Mouse (Mus musculus) forebrain, embryonic 11.5 days (tissue): ENCODE measurements at regions not wholly inside any gene's neighbourhood (a gene's known extent, or its start where the extent isn't known, plus 50 kb on each side); places are given as distances from the start of the nearest gene placed in this dataset.

Source experiments
- ATAC-seq: fragments of 200-750 bp; cut with Nextera tagmentation; replicated peaks from 2 replicates; pipeline ENCODE4 v1.8.0; 2017; ENCODE audit warnings: moderate TSS enrichment; ENCODE audit not compliant: low FRiP score
- DNase-seq: peaks from one replicate; pipeline ENCODE4 v3.0.0-alpha.2; 2017; ENCODE audit warnings: low spot score
- H3K27ac ChIP-seq: fragments of 300-500 bp; sonication (generic); 2 replicates; pipeline ENCODE4 v1.5.1; 2014; ENCODE audit warnings: low read depth, low read length
- H3K27me3 ChIP-seq: fragments of 300-500 bp; sonication (generic); 2 replicates; pipeline ENCODE4 v1.6.1; 2014; ENCODE audit warnings: mild to moderate bottlenecking, low read length, mixed read lengths; ENCODE audit not compliant: control insufficient read depth, insufficient read depth
- H3K36me3 ChIP-seq: fragments of 300-500 bp; sonication (generic); 2 replicates; pipeline ENCODE4 v1.6.1; 2014; ENCODE audit warnings: mild to moderate bottlenecking, low read length, moderate library complexity, mixed read lengths; ENCODE audit not compliant: control insufficient read depth, insufficient read depth
- H3K4me1 ChIP-seq: fragments of 300-500 bp; sonication (generic); replicated peaks from 2 replicates; pipeline ENCODE4 v1.6.1; 2014; ENCODE audit warnings: low read length, mixed read lengths; ENCODE audit not compliant: control insufficient read depth, insufficient read depth
- H3K4me2 ChIP-seq: fragments of 300-500 bp; sonication (generic); 2 replicates; pipeline ENCODE4 v1.6.1; 2014; ENCODE audit warnings: low read depth, mild to moderate bottlenecking, low read length, moderate library complexity, mixed read lengths; ENCODE audit not compliant: severe bottlenecking
- H3K4me3 ChIP-seq: fragments of 300-500 bp; sonication (generic); 2 replicates; pipeline ENCODE4 v1.5.1; 2014; ENCODE audit warnings: low read depth, low read length
- H3K9ac ChIP-seq: fragments of 300-500 bp; sonication (generic); 2 replicates; pipeline ENCODE4 v1.6.1; 2014; ENCODE audit warnings: low read length
- H3K9me3 ChIP-seq: fragments of 300-500 bp; sonication (generic); 2 replicates; pipeline ENCODE4 v1.6.1; 2016; ENCODE audit warnings: low read length, mixed read lengths; ENCODE audit not compliant: control insufficient read depth
- WGBS: fragments of 180-500 bp; shearing (Covaris S2); extraction: QIAGEN DNeasy Blood & Tissue Kit; methylation state at CpG from one replicate; pipeline ENCODE4 v1.1.7; 2014; 5-methylcytosine and 5-hydroxymethylcytosine counted together

DNA sequence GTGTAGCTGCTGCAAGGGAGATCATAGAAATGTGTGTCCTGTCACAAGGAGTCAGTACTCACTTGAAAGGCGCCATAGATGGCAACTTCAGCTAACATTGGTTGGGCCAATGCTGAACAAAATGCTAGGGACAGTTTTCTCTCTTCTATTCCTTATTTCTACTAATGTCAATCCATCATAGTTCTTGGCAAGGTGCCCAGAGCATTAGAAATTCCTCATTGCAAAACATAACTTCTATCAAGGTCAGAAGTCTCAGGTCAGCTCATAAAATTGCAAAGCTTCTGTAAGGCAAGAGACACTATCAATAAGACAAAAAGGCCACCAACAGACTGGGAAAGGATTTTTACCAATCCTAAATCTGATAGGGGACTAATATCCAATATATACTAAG, 106.3 kb downstream of the D1Ertd622e start:
- DNase-seq (no peak), ATAC-seq (no peak)
- Histone ChIP-seq H3K9ac (no peak overlapping the region), H3K9me3 (no peaks in the 10 kb centered on the region), H3K4me3 (no peak overlapping the region), H3K4me1 (no peaks in the 10 kb centered on the region), H3K36me3 (no peaks in the 10 kb centered on the region), H3K27me3 (no peaks in the 10 kb centered on the region), H3K27ac (no peak overlapping the region), H3K4me2 (no peak overlapping the region)
- 93% methylated on average over 1 of the region's 1 CpGs for WGBS

DNA sequence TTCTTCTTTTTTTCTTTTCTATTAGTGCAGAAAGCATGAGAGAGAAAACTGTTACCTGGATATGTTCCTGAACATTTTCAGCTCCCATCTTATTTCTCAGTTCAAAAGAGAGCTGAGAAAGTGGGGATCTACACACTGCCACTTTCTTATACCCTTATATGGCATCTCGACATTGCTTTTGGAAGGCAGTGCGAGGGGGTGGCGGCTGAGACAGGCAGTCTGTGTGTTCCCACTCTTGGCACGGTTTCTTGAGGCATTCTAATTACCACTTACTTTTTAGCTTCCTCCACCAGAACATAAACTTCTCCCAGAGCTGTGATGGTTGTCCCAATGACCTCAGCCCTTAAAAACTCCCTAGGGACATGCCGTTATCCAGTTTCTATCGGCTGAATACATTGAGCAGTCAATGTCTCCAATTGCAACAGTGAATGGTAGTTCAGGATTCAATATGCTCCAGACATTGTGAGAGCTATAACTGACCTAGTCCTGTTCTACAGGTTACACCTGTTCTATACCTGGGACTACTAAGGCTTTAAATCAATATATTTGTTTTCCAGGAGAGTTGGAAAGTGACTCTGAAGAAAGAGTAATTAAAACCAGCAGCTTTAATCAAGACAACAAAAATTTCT, 106.8 kb downstream of the D1Ertd622e start:
- WGBS = 78% methylated on average over 6 of the region's 6 CpGs
- H3K27me3 ChIP-seq = no peaks in the 10 kb centered on the region
- H3K4me3 ChIP-seq = no peak overlapping the region
- no peak for ATAC-seq
- H3K36me3 ChIP-seq = no peaks in the 10 kb centered on the region
- no peaks in the 10 kb centered on the region for H3K4me1 ChIP-seq
- no peaks in the 10 kb centered on the region for H3K9me3 ChIP-seq
- no peak overlapping the region for H3K27ac ChIP-seq
- H3K4me2 ChIP-seq = no peak overlapping the region
- no peak for DNase-seq
- H3K9ac ChIP-seq = no peak overlapping the region

DNA sequence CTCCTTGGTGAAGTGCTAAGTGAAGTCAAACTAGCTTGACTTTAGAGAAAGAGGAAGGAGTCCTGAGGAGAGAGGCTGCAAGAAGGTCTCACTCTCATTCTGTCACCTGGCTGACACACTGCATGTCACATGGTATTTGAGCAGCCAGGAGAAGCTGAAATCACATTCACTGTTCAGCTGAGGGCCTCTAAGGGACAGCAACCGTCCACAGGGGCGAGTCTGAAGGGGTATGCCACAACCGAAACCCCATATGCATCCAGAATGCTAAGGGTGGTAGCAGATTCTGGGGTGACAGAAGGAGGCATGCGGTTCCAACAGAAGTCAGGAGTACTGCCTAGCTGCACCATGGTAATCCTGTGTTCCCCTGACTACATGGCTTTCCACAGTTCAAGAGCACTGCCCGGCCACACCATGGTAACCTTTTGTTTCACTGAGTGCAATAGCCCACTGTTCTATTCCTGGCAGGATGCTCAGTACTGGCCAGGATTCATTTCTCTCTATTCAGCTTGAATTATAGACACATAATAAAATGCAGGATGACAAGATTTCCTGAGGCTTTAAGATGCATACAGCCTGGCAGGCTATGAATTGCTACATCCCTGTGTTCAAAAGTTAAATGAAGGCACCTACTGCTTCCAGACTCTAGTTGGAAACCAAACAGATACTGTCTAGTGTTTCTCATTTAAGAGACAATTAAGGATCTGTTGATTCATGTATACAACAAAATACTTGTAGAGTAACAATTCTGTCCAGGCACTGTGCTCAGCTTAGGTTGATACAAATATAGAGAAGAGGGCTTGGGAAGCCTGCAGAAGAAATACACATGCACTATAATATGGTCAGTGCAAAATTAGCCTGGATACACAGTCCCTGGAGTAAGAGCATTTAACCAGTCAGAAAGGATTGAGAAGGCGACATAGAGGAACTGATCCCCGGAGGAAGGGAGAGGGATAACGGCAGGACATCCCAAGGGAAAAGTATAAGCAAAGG, 108.1 kb downstream of the D1Ertd622e start:
- no peak overlapping the region for H3K27ac ChIP-seq

DNA sequence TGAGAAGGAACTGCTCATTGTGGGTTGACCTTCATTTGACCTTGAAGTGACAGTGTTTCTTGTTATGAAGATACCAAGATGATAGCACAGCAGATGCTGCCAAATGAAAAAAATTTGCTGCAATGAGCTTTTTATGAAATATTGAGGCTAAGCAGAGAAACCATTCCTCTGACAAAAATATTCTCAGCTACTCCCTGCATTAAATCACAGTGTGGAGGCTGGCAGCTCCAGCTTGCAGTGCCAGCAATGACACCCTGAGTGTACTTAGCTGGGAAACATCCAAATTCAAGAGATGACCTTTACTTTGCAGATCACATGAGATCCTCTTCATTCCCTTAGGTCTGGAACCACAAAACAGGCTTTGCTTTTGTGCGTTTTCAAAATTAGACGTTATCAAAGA, 109.0 kb downstream of the D1Ertd622e start:
- Histone ChIP-seq H3K27ac (no peak overlapping the region), H3K4me2 (no peak overlapping the region), H3K4me1 (no peaks in the 10 kb centered on the region), H3K9me3 (no peaks in the 10 kb centered on the region), H3K36me3 (no peaks in the 10 kb centered on the region), H3K9ac (no peak overlapping the region), H3K27me3 (no peaks in the 10 kb centered on the region), H3K4me3 (no peak overlapping the region)
- 83% methylated on average over 2 of the region's 2 CpGs for WGBS
- DNase-seq (no peak), ATAC-seq (no peak)

More for the DNA sequence above, 108.1 kb downstream of the D1Ertd622e start:
- ATAC-seq = peak; percentile 60; the same call in 1 of the 2 replicates
- H3K4me3 ChIP-seq = no peak overlapping the region
- H3K4me2 ChIP-seq = no peak overlapping the region
- H3K27me3 ChIP-seq = no peaks in the 10 kb centered on the region
- H3K36me3 ChIP-seq = no peaks in the 10 kb centered on the region
- DNase-seq = no peak
- H3K4me1 ChIP-seq = no peaks in the 10 kb centered on the region
- H3K9ac ChIP-seq = no peak overlapping the region
- WGBS = 83% methylated on average over 8 of the region's 8 CpGs
- H3K9me3 ChIP-seq = no peaks in the 10 kb centered on the region

DNA sequence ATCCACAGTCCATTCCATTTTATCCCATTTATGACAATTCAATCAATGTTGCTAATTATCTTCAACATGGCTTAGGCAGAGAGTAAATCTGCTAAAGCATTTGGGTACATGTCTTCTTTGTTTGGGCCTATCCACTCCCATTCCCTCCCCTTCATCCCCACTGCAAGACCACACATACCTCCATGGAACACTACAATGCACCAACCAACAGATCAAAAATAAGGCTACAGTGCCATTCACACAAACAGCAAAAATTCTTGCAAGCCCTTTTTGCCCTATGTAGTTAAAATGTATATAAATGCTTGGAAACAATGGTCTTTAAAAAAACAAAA, 120.7 kb downstream of the D1Ertd622e start:
- no peak overlapping the region for H3K9ac ChIP-seq
- H3K27ac ChIP-seq = peak overlapping the region; percentile 84
- ATAC-seq (peak; percentile 55), DNase-seq (no peak)
- H3K4me1 ChIP-seq = peaks cover 3% of the 10 kb centered on the region; the same call in 1 of the 2 replicates
- H3K27me3 ChIP-seq = no peaks in the 10 kb centered on the region
- H3K4me3 ChIP-seq = no peak overlapping the region
- H3K36me3 ChIP-seq = no peaks in the 10 kb centered on the region
- no peaks in the 10 kb centered on the region for H3K9me3 ChIP-seq
- H3K4me2 ChIP-seq = peak overlapping the region; percentile 11; the same call in 1 of the 2 replicates

DNA sequence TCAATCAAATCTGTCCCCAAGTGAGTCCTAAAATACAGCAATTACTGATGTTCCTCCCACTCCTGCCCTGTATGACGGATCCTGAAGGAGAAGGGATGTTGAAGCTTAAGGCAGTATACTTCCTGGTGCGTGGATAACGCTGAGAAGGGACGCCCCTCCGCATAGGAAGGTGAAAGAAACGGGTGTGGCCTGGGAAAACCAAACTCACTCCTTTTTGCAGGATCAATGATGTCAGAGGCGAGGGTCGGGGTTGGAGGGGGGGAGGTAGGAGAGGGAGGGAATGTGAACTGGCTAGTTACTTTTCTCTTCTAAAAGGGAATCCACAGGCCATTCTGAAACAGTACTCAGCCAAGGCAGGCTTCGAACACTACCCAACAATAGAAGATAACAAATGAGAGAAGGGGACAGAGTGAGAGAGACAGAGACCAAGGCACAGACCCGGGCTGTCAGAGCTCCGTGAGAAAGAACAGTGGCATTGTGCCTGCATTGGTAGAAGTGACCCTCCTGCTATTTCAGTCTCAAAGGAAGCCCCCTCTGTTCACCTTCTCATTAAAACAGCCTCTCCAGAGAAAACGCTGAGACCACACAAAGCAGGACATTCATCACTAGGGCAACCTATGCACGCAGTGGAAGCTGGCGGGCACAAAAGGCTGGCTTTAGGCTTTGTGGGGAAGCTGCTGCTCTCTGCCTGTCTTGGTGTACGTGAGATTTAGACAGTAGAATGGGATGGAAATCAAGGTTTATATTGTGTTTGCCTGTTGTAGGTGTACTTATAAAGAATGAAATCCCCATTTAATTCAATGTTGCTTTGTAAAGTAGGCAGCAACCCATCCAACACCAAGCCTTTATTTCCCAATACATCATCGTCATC, 121.3 kb downstream of the D1Ertd622e start:
- DNase-seq (peak; percentile 86), ATAC-seq (peak; percentile 95)
- Histone ChIP-seq H3K4me2 (peak overlapping the region; percentile 11; the same call in 1 of the 2 replicates), H3K27ac (peak overlapping the region; percentile 84), H3K9ac (peak overlapping the region; percentile 35), H3K27me3 (no peaks in the 10 kb centered on the region), H3K36me3 (no peaks in the 10 kb centered on the region), H3K9me3 (no peaks in the 10 kb centered on the region), H3K4me3 (no peak overlapping the region), H3K4me1 (peaks cover 3% of the 10 kb centered on the region; the same call in 1 of the 2 replicates)
- WGBS = 9% methylated on average over 16 of the region's 16 CpGs

DNA sequence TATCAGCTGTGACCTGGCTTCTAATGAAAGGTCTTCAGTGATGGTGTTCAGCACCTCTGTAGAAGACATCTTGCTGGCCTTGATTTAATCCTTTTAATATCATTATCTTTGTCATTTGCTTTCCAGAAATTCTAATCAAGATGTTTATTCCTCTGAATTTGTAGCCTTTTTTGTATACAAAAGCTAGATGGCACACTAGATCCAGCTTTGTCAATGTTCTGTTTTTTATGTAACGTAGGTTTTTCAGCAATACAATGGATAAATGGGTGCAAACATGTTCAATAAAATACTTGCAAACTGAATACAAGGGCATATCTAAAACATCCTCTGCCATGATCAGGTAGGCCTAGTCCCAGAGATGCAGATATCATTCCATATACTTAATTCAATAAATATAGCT, 165.0 kb downstream of the D1Ertd622e start:
- DNase-seq = no peak
- no peak overlapping the region for H3K4me3 ChIP-seq
- H3K36me3 ChIP-seq = no peaks in the 10 kb centered on the region

DNA sequence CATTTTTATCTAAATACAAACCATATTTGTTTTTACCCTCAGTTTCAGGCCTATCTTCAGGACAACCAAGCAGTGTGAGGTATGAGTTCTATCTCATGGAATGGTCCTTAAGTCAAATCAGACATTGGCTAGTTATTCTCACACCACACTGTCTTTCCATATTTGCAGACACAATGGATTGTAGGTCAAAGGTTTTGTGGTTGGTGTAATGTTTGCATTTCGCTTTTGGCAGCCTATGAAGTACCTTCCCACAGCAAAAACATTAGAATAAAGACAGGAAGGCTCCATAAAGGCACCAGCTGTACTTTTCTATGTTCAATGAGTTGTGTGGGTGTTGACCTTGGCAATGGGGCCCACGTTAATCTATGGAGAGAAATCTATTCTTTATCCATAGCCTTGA, 182.0 kb downstream of the D1Ertd622e start:
- DNase-seq (no peak), ATAC-seq (no peak)
- H3K27ac ChIP-seq = no peak overlapping the region
- H3K4me2 ChIP-seq = no peak overlapping the region
- no peak overlapping the region for H3K4me3 ChIP-seq
- H3K9ac ChIP-seq = no peak overlapping the region
- H3K27me3 ChIP-seq = no peaks in the 10 kb centered on the region
- WGBS = 75% methylated on average over 2 of the region's 2 CpGs
- no peaks in the 10 kb centered on the region for H3K4me1 ChIP-seq
- no peaks in the 10 kb centered on the region for H3K9me3 ChIP-seq
- H3K36me3 ChIP-seq = no peaks in the 10 kb centered on the region

More for the DNA sequence above, 165.0 kb downstream of the D1Ertd622e start:
- Histone ChIP-seq H3K27me3 (no peaks in the 10 kb centered on the region), H3K9me3 (no peaks in the 10 kb centered on the region), H3K4me1 (no peaks in the 10 kb centered on the region), H3K9ac (no peak overlapping the region), H3K4me2 (no peak overlapping the region), H3K27ac (no peak overlapping the region)
- ATAC-seq = no peak
- 83% methylated on average over 1 of the region's 1 CpGs for WGBS
